Mouse (Mus musculus): ENCODE measurements around the gene Vmn2r89. TPM values are rescaled to one million over a fixed set of nuclear protein-coding genes. Genes with fewer than 3 reads are reported as not detected.
A peak's percentile ranks its signal among the peaks of the same experiment; 100 is the strongest.

Vmn2r89 gene
- polyA plus RNA-seq, 1 experiment, result not detected

DNA sequence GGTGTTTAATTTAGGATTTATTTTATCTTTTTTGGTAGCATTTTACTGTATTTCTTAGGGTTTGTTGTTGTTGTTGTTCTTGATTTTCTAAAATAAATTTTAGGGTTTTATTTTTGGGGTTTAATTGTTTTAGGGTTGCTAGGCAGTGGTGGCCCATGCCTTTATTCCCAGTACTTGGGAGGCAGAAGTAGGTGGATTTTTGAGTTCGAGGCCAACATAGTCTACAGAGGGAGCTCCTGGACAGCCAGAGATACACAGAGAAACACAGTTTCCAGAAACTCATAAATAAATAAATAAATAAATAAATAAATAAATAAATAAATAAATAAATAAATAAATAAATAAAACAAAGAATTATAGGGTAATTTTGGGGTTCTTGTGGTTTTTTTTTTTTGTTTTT is 32.0 kb downstream of the Vmn2r89 start:
- H3K79me2 ChIP-seq (ENCODE audit: control insufficient read depth, insufficient read depth), result no peaks in the 10 kb centered on the region
- TF ChIP-seq REST (IDR thresholded peaks at IDR 0.05; ENCODE audit: insufficient read depth, insufficient read length), result no peak
- no peak for TF ChIP-seq USF1 (IDR thresholded peaks at IDR 0.05; ENCODE audit: low read depth)
- no peak for TF ChIP-seq POLR2A (IDR thresholded peaks at IDR 0.05; ENCODE audit: insufficient read length, low read depth)
- no peak for TF ChIP-seq MYOG (IDR thresholded peaks at IDR 0.05; ENCODE audit: control insufficient read depth in 1 of 3, insufficient read depth in 1 of 3, insufficient read length in 2 of 3, low read depth in 2 of 3)
- TF ChIP-seq TCF3 (IDR thresholded peaks at IDR 0.05; ENCODE audit: insufficient read length, low read depth), result no peak
- no peak for TF ChIP-seq TCF12 (IDR thresholded peaks at IDR 0.05; ENCODE audit: insufficient read depth, poor library complexity, severe bottlenecking)
- TF ChIP-seq MYOD1 (IDR thresholded peaks at IDR 0.05; ENCODE audit: control insufficient read depth in 1 of 3, insufficient read length in 2 of 3, low read depth in 2 of 3), result no peak
- no peak for TF ChIP-seq POLR2AphosphoS2 (IDR thresholded peaks at IDR 0.05; ENCODE audit: insufficient read length, low read depth)
- no peak for TF ChIP-seq SRF (IDR thresholded peaks at IDR 0.05; ENCODE audit: control insufficient read depth, insufficient read length, low read depth)
- TF ChIP-seq E2F4 (IDR thresholded peaks at IDR 0.05; ENCODE audit: insufficient read depth), result no peak
- TF ChIP-seq CEBPB (IDR thresholded peaks at IDR 0.05; ENCODE audit: insufficient read depth, poor library complexity, severe bottlenecking), result no peak
- TF ChIP-seq MAX (IDR thresholded peaks at IDR 0.05; ENCODE audit: low read depth), result no peak
- no peaks in the 10 kb centered on the region for H3K27me3 ChIP-seq (ENCODE audit: control insufficient read depth, insufficient read depth, insufficient read length)
- H3K4me2 ChIP-seq (ENCODE audit: low read depth), result no peak overlapping the region
- peak overlapping the region; percentile 58 for H3K4me3 ChIP-seq
- H3K36me3 ChIP-seq (ENCODE audit: control insufficient read depth, insufficient read depth), result no peaks in the 10 kb centered on the region
- H3ac ChIP-seq (ENCODE audit: control insufficient read depth, insufficient read length), result no peak overlapping the region

- no peak overlapping the region for H3K4me3 ChIP-seq
- TF ChIP-seq TCF12 (IDR thresholded peaks at IDR 0.05; ENCODE audit: insufficient read depth, poor library complexity, severe bottlenecking), result no peak
- no peak for TF ChIP-seq E2F4 (IDR thresholded peaks at IDR 0.05; ENCODE audit: insufficient read depth)
- no peak for TF ChIP-seq POLR2AphosphoS2 (IDR thresholded peaks at IDR 0.05; ENCODE audit: insufficient read length, low read depth)
- TF ChIP-seq MAX (IDR thresholded peaks at IDR 0.05; ENCODE audit: low read depth), result no peak
- TF ChIP-seq SRF (IDR thresholded peaks at IDR 0.05; ENCODE audit: control insufficient read depth, insufficient read length, low read depth), result no peak
- TF ChIP-seq USF1 (IDR thresholded peaks at IDR 0.05; ENCODE audit: low read depth), result no peak
- no peak for TF ChIP-seq CEBPB (IDR thresholded peaks at IDR 0.05; ENCODE audit: insufficient read depth, poor library complexity, severe bottlenecking)
- no peak overlapping the region for H3K4me2 ChIP-seq (ENCODE audit: low read depth)
- H3K79me2 ChIP-seq (ENCODE audit: control insufficient read depth, insufficient read depth), result no peaks in the 10 kb centered on the region
- H3K27me3 ChIP-seq (ENCODE audit: control insufficient read depth, insufficient read depth, insufficient read length), result no peaks in the 10 kb centered on the region
- H3ac ChIP-seq (ENCODE audit: control insufficient read depth, insufficient read length), result no peak overlapping the region
- H3K36me3 ChIP-seq (ENCODE audit: control insufficient read depth, insufficient read depth), result no peaks in the 10 kb centered on the region
Observed at GRCm38 (mm10) chr14:51486111-51486510, 34.5 kb downstream of the Vmn2r89 start.

DNA sequence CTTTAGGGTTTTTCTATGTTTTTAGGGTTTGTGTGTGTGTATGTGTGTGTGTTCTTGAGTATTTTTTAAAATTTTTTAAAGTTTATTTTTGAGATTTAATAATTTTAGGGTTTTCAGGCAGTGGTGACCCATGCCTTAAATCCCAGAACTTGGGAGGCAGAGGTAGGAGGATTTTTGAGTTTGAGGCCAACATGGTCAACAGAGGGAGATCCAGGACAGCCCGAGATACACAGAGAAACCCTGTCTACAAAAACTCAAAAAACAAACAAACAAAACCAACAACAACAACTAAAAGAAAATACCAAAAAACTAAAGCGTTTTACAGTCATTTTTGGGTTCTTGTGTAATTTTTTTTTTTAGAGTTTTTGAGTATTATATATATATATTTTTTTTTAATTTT is 44.1 kb downstream of the Vmn2r89 start:
- H3ac ChIP-seq (ENCODE audit: control insufficient read depth, insufficient read length), result no peak overlapping the region
- no peak overlapping the region for H3K4me2 ChIP-seq (ENCODE audit: low read depth)
- H3K79me2 ChIP-seq (ENCODE audit: control insufficient read depth, insufficient read depth), result no peaks in the 10 kb centered on the region
- H3K27me3 ChIP-seq (ENCODE audit: control insufficient read depth, insufficient read depth, insufficient read length), result no peaks in the 10 kb centered on the region
- H3K4me3 ChIP-seq, result no peak overlapping the region
- H3K36me3 ChIP-seq (ENCODE audit: control insufficient read depth, insufficient read depth), result no peaks in the 10 kb centered on the region
- TF ChIP-seq CEBPB (IDR thresholded peaks at IDR 0.05; ENCODE audit: insufficient read depth, poor library complexity, severe bottlenecking), result no peak
- TF ChIP-seq POLR2A (IDR thresholded peaks at IDR 0.05; ENCODE audit: insufficient read length, low read depth), result no peak
- no peak for TF ChIP-seq TCF3 (IDR thresholded peaks at IDR 0.05; ENCODE audit: insufficient read length, low read depth)
- TF ChIP-seq E2F4 (IDR thresholded peaks at IDR 0.05; ENCODE audit: insufficient read depth), result no peak
- no peak for TF ChIP-seq MYOD1 (IDR thresholded peaks at IDR 0.05; ENCODE audit: control insufficient read depth in 1 of 3, insufficient read length in 2 of 3, low read depth in 2 of 3)
- TF ChIP-seq POLR2AphosphoS2 (IDR thresholded peaks at IDR 0.05; ENCODE audit: insufficient read length, low read depth), result no peak
- TF ChIP-seq TCF12 (IDR thresholded peaks at IDR 0.05; ENCODE audit: insufficient read depth, poor library complexity, severe bottlenecking), result no peak
- TF ChIP-seq MYOG (IDR thresholded peaks at IDR 0.05; ENCODE audit: control insufficient read depth in 1 of 3, insufficient read depth in 1 of 3, insufficient read length in 2 of 3, low read depth in 2 of 3), result no peak

DNA sequence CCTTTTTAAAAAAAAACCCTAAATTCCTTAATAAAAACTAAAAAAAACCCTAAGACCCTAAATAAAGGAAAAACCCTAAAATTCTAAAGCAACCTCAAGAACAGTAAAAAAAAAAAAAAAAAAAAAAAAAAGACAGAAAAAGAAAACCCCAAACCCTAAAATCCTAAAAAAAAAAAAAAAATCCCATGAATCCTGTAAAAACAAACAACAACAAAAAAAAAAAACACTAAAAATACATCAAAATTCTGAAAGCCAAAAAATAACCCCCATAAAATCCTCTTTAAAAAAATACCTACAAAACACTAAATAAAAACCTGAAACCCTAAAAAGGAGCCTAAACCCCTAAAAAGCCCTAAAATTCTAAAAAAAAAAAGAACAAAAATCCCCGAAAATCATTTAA is 45.3 kb downstream of the Vmn2r89 start:
- Histone ChIP-seq H3K4me3 (no peak overlapping the region), H3K27me3 (ENCODE audit: control insufficient read depth, insufficient read depth, insufficient read length) (no peaks in the 10 kb centered on the region), H3K79me2 (ENCODE audit: control insufficient read depth, insufficient read depth) (no peaks in the 10 kb centered on the region), H3ac (ENCODE audit: control insufficient read depth, insufficient read length) (no peak overlapping the region), H3K4me2 (ENCODE audit: low read depth) (no peak overlapping the region), H3K36me3 (ENCODE audit: control insufficient read depth, insufficient read depth) (no peaks in the 10 kb centered on the region)
- TF ChIP-seq USF1 (IDR thresholded peaks at IDR 0.05; ENCODE audit: low read depth) (no peak), E2F4 (IDR thresholded peaks at IDR 0.05; ENCODE audit: insufficient read depth) (no peak), TCF3 (IDR thresholded peaks at IDR 0.05; ENCODE audit: insufficient read length, low read depth) (no peak), SRF (IDR thresholded peaks at IDR 0.05; ENCODE audit: control insufficient read depth, insufficient read length, low read depth) (no peak), CEBPB (IDR thresholded peaks at IDR 0.05; ENCODE audit: insufficient read depth, poor library complexity, severe bottlenecking) (no peak), MYOD1 (IDR thresholded peaks at IDR 0.05; ENCODE audit: control insufficient read depth in 1 of 3, insufficient read length in 2 of 3, low read depth in 2 of 3) (no peak), MAX (IDR thresholded peaks at IDR 0.05; ENCODE audit: low read depth) (no peak), TCF12 (IDR thresholded peaks at IDR 0.05; ENCODE audit: insufficient read depth, poor library complexity, severe bottlenecking) (no peak), REST (IDR thresholded peaks at IDR 0.05; ENCODE audit: insufficient read depth, insufficient read length) (no peak)

- H3K79me2 ChIP-seq (ENCODE audit: control insufficient read depth, insufficient read depth), result no peaks in the 10 kb centered on the region
- H3K27me3 ChIP-seq (ENCODE audit: control insufficient read depth, insufficient read depth, insufficient read length), result no peaks in the 10 kb centered on the region
- H3K4me3 ChIP-seq, result no peak overlapping the region
- H3K4me2 ChIP-seq (ENCODE audit: low read depth), result no peak overlapping the region
- H3K36me3 ChIP-seq (ENCODE audit: control insufficient read depth, insufficient read depth), result no peaks in the 10 kb centered on the region
- no peak for TF ChIP-seq TCF12 (IDR thresholded peaks at IDR 0.05; ENCODE audit: insufficient read depth, poor library complexity, severe bottlenecking)
- no peak for TF ChIP-seq USF1 (IDR thresholded peaks at IDR 0.05; ENCODE audit: low read depth)
- TF ChIP-seq SRF (IDR thresholded peaks at IDR 0.05; ENCODE audit: control insufficient read depth, insufficient read length, low read depth), result no peak
- no peak for TF ChIP-seq MAX (IDR thresholded peaks at IDR 0.05; ENCODE audit: low read depth)
- no peak for TF ChIP-seq POLR2AphosphoS2 (IDR thresholded peaks at IDR 0.05; ENCODE audit: insufficient read length, low read depth)
- no peak for TF ChIP-seq E2F4 (IDR thresholded peaks at IDR 0.05; ENCODE audit: insufficient read depth)
- no peak for TF ChIP-seq MYOG (IDR thresholded peaks at IDR 0.05; ENCODE audit: control insufficient read depth in 1 of 3, insufficient read depth in 1 of 3, insufficient read length in 2 of 3, low read depth in 2 of 3)
- no peak for TF ChIP-seq POLR2A (IDR thresholded peaks at IDR 0.05; ENCODE audit: insufficient read length, low read depth)
- no peak for TF ChIP-seq CEBPB (IDR thresholded peaks at IDR 0.05; ENCODE audit: insufficient read depth, poor library complexity, severe bottlenecking)
- TF ChIP-seq TCF3 (IDR thresholded peaks at IDR 0.05; ENCODE audit: insufficient read length, low read depth), result no peak
- no peak for TF ChIP-seq MYOD1 (IDR thresholded peaks at IDR 0.05; ENCODE audit: control insufficient read depth in 1 of 3, insufficient read length in 2 of 3, low read depth in 2 of 3)
- no peak for TF ChIP-seq REST (IDR thresholded peaks at IDR 0.05; ENCODE audit: insufficient read depth, insufficient read length)
- H3ac ChIP-seq (ENCODE audit: control insufficient read depth, insufficient read length), result no peak overlapping the region
Observed at GRCm38 (mm10) chr14:51497958-51498357, 46.3 kb downstream of the Vmn2r89 start.

All from myocyte (in vitro differentiated cells).